Mouse (Mus musculus) heart, adult 9 months (tissue): ENCODE measurements around the gene Nisch.

Experiments
- DNase-seq, 2 experiments: peaks; one replicate each; pipeline ENCODE4 v3.0.0; 2022; ENCODE audit warnings: low spot score in 2 of 2

Gene Nisch

DNA sequence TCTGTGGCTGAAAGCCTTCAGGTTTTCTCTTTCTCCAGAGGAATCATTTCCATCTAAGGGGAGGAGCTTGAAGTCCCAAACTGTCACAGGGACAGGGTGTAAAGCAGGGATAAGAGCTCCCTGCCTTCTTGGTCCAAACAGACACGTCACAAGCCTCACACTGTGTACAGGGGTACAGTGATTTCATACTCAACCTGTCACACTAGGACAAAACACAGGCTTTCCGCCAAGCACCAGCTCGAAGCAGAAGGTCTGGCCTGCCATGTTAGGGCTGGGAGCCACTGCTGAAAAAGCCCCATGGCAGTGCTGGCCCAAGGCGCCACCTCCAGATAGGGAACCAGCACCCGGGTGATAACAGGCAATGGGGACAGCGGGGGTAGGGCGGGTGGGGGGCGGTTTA lies 52.7 kb downstream of the Nisch start:
- peak in 1 of 2 experiments; percentile 49 for DNase-seq

DNA sequence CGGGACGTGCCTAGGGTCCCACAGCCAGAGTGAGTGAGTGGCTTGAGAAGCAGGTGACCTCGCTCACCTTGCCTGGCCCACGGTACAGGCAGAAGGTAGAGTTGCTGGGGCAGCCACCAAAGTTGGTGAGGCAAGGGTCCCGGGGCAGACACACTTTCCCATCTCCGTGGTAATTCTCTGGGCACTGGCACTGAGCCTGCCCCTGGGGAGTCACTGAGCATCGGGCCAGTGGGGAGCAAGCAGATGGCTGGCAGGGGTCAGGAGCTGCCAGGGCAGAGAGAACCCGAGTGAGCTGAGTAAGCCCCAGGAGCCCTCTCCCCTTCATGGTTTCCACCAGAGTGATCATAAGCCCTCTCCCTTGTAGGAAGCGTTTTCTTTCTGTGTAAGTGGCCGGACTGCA lies 55.1 kb downstream of the Nisch start:
- no peak for DNase-seq

DNA sequence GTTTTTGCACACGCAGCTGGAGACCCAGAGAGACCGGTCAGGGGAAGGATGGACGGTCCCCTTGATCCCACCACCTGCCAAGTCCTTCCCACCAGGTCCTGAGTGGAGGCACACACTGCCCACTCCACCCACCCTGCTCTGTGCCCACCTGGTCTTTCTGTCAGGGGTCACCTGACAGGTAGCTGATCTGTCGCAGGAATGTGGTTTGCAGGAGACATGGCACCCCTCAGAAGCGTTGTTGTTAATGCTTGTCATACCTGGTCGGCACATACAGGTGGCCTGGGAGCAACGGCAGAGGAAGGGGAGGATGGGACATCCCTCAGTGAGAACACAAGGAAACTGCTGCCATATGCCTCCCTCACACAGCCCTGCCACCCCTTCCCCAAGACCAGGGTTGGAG lies 55.6 kb downstream of the Nisch start:
- no peak for DNase-seq

DNA sequence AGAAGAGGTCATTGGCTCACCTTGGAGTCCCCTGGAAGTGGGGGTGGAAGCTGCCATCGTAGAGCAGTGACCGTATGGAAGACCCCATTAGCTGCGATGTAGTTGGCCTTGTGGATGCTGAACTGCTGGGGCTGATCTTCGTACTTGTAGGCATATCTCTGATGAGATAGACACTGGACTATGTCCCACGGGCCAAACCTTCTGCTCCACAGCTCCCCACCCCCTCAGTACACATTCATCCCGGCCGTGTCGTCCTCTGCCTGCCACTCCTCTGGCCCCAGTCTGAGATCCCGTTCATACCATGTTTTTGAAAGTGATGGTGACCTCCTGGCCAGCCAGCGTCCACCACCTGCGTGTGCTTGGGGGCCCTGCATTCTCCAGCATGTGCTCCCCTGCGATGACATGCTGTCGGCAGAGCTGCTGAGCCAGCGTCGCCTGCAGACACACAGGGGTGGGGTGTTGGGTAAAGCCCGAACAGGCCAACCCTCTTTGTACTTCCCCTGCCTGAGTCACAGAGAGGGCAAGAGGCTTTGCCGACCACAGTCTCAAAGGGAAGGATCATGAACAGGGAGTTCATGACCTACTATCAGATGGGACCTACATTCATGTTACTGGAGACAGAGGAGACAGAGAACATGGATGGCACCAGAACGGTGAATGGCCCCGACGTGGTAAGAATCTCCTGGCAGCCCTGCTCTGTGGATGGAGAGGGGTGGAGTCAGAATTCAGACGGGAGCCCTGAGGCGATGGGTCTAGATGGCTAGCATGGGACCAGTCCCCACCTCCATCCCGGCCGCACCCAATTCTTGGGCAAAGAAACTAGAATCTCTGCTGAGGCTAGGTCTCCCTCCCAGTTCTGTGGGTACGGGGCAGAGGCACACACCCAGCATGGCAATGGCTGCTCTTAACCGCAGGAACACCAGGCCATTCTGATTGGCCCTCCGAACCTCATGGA lies 56.3 kb downstream of the Nisch start:
- DNase-seq = no peak

DNA sequence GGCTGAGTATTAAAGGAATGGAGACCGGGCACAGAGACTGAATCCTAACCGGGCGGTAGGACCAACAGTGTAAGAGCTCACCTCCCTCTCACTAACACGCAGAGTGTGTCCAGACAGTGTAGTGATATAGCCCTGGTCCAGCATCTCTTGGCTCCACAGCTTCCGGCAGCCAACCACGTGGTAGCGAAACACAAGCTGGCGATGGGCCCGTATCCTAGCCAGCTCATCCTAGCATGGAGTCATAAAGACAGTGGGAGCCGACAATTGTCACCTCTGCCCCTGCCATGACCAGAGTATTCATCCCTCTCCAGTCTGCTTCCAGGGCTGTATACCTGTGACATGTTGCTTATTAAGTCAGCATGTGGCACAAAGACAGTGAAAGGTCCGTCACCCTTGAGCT lies 71.1 kb downstream of the Nisch start:
- DNase-seq = no peak

DNA sequence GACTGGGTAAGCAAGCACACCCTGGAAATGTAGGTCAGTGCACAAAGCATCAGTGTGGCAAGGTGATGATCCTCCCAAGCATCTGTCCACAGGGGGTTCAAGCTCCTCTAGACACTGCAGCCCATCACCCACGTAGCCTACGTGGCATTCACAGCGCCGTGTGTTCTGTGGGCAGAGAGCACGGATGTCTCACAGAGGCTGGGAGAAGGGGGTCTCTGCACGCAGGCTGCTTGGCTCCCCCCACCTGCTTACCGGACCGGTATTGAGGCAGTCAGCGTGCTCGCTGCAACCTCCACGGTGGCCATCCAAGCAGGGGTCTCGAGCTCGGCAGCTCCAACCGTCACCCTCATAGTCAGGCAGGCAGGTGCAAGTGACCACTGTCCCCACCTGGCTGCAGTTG lies 75.7 kb downstream of the Nisch start:
- DNase-seq = no peak

DNA sequence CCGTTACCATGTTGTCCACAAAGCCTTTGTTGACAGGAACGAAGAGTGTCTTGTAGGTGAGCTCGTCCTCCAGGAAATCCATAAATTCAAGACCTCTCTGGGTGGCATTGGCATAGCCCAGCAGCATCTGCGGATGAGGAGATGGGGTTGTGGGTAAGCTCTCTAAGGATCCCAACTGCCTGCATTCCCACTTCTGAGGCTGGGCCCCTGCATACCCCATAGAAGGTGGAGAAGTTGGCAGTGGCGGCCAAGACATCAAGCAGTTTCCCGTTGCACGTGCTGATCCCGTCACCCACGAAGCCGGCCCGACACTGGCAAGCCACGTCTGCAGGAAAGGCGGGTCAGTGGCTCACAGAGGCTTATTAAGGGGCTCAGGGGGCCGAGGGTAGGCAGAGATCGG lies 76.6 kb downstream of the Nisch start:
- DNase-seq = no peak

DNA sequence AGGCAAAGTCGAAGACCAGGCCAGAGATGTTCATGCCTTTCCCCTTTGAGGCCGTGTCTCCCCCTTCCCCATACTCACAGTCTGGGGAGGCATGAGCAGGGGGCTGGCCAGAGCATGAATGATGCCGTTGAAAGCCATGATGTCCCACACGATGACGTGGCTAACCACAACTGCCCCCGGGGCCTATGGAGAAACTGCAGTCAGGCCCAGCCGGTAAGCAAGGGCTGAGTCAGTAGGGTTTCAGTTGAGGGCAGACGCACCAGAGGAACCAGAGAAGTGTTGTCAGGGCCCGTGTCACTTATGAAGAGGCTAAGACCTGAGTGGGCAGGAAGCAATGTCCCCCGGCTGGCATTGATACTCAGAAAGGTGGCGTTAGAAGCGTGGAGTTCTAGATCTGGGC lies 77.1 kb downstream of the Nisch start:
- no peak for DNase-seq

DNA sequence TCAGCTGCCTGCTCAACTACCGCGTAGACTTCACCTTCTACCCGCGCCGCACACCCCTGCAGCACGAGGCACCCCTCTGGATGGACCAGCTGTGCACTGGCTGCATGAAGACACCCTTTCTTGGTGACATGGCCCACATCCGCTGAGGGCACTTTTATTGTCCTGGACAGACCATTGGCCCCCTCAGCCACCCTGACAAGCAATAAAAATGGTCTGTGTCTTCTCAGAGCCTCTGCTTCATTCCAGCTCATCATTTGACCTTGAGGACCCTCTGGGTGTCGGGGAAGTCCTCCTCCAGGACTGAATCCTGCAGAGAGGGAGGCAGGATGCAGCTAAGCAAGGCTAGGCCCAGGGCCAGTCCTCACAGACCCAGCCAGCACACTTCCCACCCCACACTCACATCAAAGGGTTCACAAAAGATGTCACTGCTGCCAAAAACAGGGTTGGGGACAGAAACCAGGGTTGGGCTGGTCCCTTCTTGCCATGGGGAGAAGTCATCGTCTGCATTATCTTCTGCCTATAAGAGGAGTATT lies 77.8 kb downstream of the Nisch start:
- no peak for DNase-seq

DNA sequence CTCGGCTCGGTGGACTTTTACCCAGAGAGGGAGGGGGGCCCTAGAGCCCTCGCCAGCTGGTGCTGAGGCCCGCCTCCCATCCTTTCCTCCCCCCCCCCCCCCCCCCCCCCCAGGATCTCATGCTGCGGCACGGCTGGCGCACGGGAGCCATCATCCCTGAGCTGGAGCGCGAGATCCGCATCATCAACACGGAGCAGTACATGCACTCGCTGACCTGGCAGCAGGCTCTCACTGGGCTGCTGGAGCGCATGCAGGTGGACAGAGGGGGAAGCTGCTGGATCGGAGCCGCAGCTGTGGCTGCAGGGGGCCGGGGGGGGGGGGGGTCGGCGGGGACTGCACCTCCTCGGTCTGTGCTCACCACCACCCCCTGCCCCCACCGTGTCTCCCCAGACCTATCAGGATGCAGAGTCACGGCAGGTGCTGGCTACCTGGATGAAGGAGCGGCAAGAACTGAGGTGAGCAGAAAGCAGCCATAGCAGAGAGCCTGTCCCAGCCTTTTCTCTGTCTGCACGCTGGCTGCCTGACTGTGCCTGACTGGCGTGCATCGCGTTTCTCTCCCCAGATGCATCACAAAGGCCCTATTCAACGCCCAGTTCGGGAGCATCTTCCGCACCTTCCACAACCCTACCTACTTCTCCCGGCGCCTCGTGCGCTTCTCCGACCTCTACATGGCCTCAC lies 78.4 kb downstream of the Nisch start:
- no peak for DNase-seq

DNA sequence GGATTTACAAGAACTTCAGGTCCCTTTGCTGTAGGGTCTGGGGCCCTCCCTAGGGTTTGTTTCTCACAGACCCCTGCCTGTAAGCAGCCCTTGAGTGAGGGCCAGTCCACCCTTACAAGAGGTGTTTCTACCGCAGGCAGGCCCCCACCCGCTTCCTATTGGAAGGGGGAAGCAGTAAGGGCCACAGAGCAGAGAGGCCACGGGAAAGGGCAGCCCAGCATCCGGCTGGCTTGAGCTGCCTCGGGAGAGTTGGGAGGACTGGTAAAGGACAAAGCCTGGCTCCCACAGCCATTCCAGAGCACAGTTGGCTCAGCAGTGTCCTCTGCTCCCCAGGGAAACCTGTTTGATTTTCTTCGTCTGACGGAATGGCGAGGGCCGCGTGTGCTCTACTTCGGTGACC lies 79.0 kb downstream of the Nisch start:
- DNase-seq = no peak

DNA sequence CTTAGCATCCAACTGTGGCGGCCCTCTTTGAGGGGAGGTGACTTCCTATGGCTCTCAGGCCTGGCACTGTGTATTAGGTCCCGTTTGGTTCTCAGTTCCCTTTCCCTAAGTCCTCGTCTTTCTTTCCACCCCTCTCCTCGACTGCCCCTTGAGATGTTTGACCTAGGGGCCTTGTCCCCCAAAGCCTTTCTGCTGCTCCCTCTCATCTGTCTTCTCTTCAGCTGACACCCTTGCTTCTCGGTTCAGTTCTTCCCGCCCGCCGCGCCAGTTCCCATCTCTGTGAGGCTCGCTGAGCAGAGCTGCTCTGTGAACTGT lies 79.5 kb downstream of the Nisch start:
- DNase-seq = no peak

DNA sequence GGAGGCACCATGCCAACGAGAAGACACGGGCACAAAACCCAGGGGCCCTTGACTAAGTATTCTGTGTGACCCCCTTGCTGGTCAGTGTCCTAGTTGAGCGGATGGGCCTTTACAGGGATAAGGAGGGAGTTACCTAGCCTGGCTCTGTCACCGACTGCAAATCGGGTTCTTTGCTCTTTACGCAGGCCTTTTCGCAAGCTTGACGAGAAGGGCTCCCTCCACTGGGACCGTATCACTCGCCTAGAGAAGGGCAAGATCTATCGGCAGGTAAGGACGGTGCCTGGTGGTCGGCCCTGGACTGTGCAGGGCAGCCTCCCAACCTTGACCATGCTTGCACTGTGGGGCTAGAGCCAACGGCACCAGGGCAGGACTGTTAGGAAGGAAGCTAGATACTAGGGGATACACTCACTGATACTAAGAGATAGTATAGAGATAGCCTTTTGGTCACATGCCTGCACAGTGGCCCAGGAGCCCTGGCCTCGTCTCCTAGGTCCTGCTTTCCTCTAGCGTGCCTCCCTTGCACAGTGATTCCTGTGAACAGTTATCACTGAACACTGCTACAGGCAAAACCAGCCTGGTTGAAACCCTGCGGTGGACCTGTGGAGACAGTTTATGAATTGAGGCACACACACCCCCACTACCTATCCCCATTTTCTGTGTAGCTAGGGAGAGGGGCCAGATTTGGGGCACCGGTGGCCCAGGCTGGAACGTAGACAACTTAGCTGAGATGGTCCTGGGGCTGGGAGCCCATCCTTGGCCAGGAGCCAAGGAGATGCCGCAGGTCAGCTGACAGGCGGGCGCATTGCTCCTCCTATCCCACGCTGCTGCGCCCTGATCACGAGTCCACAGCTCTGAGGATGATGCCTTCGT lies 80.1 kb downstream of the Nisch start:
- DNase-seq = no peak

DNA sequence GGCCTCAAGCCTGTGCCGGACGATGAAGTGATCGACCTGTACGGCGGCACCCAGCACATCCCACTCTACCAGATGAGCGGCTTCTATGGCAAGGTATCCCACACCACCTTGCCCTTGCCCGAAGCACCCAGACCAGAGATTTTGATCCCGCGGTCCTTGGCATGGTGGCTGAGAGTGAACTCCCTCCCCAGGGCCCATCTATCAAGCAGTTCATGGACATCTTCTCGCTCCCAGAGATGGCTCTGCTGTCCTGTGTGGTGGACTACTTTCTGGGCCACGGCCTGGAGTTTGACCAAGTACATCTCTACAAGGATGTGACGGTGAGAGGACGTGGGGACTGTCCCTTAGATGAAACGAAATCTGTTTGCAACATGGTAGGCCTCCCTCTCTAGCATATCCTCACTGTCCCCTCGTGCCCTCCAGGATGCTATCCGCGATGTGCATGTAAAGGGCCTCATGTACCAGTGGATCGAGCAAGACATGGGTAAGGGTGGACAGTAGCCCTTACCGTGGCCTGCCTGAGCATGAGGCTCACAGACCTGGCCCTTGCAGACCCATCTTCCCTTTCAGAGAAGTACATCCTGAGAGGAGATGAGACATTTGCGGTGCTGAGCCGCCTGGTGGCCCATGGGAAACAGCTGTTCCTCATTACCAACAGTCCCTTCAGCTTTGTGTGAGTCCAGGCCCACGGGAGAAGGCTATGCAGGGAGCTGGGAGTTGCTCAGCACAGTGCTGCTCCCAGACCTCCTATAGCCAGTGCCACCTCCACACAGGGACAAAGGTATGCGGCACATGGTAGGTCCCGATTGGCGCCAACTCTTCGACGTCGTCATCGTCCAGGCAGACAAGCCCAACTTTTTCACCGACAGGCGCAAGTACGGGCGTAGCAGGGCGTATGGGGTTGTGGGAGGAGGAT lies 81.0 kb downstream of the Nisch start:
- DNase-seq = no peak

DNA sequence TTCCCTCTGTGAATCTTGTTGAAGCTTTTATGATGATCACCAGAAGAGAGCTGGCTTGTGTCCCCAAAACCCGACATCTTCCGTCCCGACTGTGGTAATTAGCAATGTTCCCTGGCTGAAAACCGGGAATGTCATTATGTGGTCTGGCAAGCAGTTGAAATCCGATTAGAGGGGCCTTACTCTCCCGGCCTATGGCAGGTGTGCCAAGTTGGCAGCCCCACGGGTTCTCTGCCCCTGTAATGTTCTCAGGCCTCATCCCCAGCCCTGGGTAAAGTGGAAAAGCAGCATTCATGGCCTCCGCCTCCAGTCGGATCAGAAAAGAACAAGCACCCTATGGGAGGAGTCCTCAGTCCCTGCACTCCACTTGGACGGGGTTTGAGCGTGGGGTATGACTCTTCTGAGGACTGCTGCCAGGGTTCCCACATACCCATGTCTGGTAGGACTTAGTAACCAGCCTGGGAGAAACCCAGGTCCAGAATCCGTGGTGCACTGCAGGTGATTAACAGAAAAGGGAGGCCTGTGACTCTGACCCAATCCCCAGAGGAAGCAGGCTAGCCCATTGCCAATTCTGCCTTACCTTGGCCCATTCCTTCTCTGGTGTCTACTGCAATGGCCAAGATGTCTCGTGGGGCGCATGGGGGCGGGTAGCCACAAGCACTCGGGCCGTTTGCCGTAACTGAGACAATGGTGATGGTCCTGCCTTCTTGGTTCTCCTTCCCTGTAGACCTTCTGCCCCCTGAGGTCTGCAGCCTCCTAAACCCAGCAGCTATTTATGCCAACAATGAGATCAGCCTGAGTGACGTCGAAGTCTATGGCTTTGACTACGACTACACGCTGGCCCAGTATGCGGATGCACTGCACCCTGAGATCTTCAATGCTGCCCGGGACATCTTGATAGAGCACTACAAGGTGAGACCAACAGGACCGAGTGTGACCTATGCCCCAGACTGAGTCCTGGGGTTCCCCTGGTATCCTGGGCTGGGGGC lies 82.4 kb downstream of the Nisch start:
- DNase-seq = no peak

DNA sequence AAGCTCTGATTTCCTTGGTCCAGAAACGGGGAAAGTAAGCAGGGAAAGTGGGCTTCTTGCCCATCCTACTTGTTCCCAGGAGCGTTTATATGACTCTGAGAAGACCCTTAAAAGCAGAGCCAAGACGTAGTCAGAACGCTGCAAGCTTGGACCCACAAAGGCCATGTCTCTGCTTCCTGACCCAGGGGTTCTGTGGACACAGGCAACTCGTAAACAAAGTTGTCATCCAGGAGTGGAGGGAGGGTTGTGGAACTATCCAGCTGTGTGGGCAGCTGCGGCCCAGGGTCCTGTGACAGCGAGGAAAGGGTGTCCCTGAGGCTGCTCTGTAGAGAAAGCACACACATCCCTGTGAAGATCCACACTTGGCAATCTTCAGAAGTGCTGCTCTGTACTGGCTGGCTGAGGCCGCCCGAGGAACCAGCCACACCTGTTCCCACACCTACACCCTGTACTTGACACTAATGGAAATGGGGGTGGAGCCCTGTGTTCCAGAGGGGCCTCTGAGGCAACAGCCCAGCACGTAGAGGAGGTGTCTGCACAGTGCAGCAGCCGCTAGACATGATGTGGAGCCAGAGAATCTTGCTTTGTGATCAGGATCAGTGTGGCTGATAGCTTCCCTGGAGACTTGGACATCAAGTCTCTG lies 83.6 kb downstream of the Nisch start:
- no peak for DNase-seq

DNA sequence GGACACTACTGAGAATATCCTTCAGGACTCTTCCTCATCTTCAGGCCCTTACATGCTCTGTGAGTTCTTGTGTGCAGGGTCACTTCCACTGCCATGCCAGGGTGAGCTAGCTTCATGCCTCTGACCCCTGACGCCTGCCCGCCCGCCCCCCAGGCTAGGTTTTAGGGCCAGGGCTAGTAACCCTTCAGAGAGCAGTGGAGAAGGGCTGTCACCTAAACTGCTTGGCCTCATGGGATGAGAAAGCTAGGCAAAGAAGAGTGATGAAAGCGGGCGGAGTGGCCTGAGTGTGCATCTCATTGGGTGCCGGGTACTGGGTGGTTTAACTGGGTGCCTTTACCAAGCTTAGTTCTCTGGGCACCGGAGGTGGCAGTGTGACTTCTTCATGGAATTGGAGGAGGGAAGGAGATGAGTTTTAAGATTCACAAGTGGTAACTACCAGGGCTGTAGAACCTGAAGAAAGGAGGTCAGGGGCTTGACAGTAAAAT lies 84.2 kb downstream of the Nisch start:
- no peak for DNase-seq

DNA sequence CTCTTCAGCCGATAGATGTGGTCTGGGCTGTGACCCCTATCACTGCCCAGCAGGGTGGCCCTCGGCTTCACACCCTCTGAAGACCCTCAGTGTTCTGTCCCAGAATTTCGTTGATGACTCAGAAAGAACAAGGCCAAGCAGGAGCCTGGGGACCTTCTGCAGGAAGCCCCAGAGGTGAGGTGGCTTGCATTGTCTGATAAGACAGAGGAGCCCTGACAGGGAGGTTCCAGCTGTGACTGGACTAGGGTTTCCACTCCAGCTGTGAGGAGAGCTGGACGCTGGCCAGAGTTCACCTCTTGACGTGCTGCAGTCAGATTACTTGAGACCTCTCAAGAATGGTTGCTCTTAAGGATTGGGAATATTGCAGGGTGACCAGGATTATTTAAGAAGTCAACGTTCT lies 84.7 kb downstream of the Nisch start:
- no peak for DNase-seq

DNA sequence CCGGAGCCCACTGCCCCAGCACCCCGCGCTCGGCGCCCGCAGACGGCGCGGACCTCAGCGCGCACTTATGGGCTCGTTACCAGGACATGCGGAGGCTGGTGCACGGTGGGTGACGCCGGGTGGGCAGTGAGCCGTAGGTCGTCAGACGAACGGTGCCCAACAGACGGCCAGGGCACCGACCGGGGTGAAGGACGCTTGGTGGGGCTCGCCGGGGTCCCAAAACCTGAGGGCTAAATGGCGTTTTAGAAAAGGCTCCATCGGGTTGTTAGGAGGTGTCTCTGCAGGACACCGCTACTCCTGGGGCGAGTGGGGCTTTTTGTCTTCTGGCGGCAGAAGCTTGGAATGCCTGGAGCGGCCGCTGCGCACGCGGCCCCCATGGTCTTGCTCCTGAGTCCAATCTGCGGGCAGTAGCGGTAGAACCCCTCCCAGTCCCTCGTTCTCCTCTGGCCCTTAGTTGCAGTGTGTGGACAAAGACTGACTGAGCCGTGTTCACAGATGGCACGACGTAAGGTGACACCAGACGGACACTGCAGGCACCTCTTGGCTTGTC lies 85.4 kb downstream of the Nisch start:
- no peak for DNase-seq
